Mouse (Mus musculus) left cerebral cortex, adult 11 months (tissue): ENCODE data around the gene Baiap2.

Experiments
- DNase-seq: peaks from one replicate; pipeline ENCODE4 v3.0.0; 2022; ENCODE audit warnings: low spot score

Gene Baiap2

GRCm38 (mm10) chr11:119947426-119947825, 4.9 kb downstream of the Baiap2 start:
- DNase-seq = no peak

GRCm38 (mm10) chr11:119947897-119948296, 5.3 kb downstream of the Baiap2 start:
- DNase-seq = no peak

- DNase-seq = no peak
Observed at GRCm38 (mm10) chr11:119948305-119948704, 5.7 kb downstream of the Baiap2 start.

GRCm38 (mm10) chr11:119948803-119949202, 6.2 kb downstream of the Baiap2 start:
- no peak for DNase-seq

- no peak for DNase-seq
Observed at GRCm38 (mm10) chr11:119950535-119950934, 8.0 kb downstream of the Baiap2 start.

GRCm38 (mm10) chr11:119951326-119951725, 8.8 kb downstream of the Baiap2 start:
- DNase-seq = no peak

- no peak for DNase-seq
Observed at GRCm38 (mm10) chr11:119952429-119953224, 10.1 kb downstream of the Baiap2 start.

- DNase-seq = no peak
Observed at GRCm38 (mm10) chr11:119954233-119954632, 11.7 kb downstream of the Baiap2 start.

GRCm38 (mm10) chr11:119954749-119955337, 12.3 kb downstream of the Baiap2 start:
- no peak for DNase-seq

- no peak for DNase-seq
Observed at GRCm38 (mm10) chr11:119955432-119955831, 12.9 kb downstream of the Baiap2 start.

- DNase-seq = no peak
Observed at GRCm38 (mm10) chr11:119956590-119956989, 14.0 kb downstream of the Baiap2 start.

- no peak for DNase-seq
Observed at GRCm38 (mm10) chr11:119958856-119959255, 16.3 kb downstream of the Baiap2 start.

GRCm38 (mm10) chr11:119959714-119960113, 17.2 kb downstream of the Baiap2 start:
- DNase-seq = no peak

- no peak for DNase-seq
Observed at GRCm38 (mm10) chr11:119960671-119961070, 18.1 kb downstream of the Baiap2 start.

GRCm38 (mm10) chr11:119961511-119961910, 18.9 kb downstream of the Baiap2 start:
- no peak for DNase-seq

- no peak for DNase-seq
Observed at GRCm38 (mm10) chr11:119965053-119965452, 22.5 kb downstream of the Baiap2 start.

GRCm38 (mm10) chr11:119966294-119966693, 23.7 kb downstream of the Baiap2 start:
- DNase-seq = no peak

- DNase-seq = no peak
Observed at GRCm38 (mm10) chr11:119967401-119967800, 24.8 kb downstream of the Baiap2 start.

GRCm38 (mm10) chr11:119967892-119968291, 25.3 kb downstream of the Baiap2 start:
- DNase-seq = no peak

- DNase-seq = no peak
Observed at GRCm38 (mm10) chr11:119970021-119970851, 27.7 kb downstream of the Baiap2 start.

- DNase-seq = no peak
Observed at GRCm38 (mm10) chr11:119973789-119974188, 31.2 kb downstream of the Baiap2 start.

GRCm38 (mm10) chr11:119975739-119976501, 33.4 kb downstream of the Baiap2 start:
- DNase-seq = no peak
